Mouse (Mus musculus): Measurements from ENCODE around the gene 1700057G04Rik. TPM values are rescaled to one million over a fixed set of nuclear protein-coding genes. Genes with fewer than 3 reads are reported as not detected.
A peak's percentile ranks its signal among the peaks of the same experiment; 100 is the strongest.

The 1700057G04Rik gene
- polyA plus RNA-seq, 1 experiment, result not detected

GRCm38 (mm10) chr9:92270927-92271326, 38.2 kb upstream of the 1700057G04Rik start:
- peaks cover 2% of the 10 kb centered on the region; the same call in 1 of the 2 replicates for H3K4me1 ChIP-seq (ENCODE audit: control insufficient read depth, insufficient read depth, insufficient read length)
- no peaks in the 10 kb centered on the region for H3K36me3 ChIP-seq (ENCODE audit: control insufficient read depth, insufficient read depth, low read length)
- no peak overlapping the region for H3K4me3 ChIP-seq (ENCODE audit: extremely low read depth, insufficient read depth, insufficient read length)
- 79% methylated on average over 4 of the region's 4 CpGs for WGBS
- TF ChIP-seq CTCF (IDR thresholded peaks at IDR 0.05; ENCODE audit: extremely low read depth, insufficient read depth, insufficient read length, insufficient replicate concordance) (no peak), POLR2A (IDR thresholded peaks at IDR 0.05; ENCODE audit: low read depth, low read length) (no peak)
- H3K27ac ChIP-seq (ENCODE audit: insufficient read depth, low read length), result no peak overlapping the region
- DNase-seq (ENCODE audit: low read depth in 1 of 2, low spot score in 2 of 2), result no peak
- no peaks in the 10 kb centered on the region for H3K27me3 ChIP-seq (ENCODE audit: control insufficient read depth, insufficient read depth, low read length)

- H3K27ac ChIP-seq (ENCODE audit: insufficient read depth, low read length), result no peak overlapping the region
- H3K4me1 ChIP-seq (ENCODE audit: control insufficient read depth, insufficient read depth, insufficient read length), result no peaks in the 10 kb centered on the region; the same call in 1 of the 2 replicates
- WGBS, result 90% methylated on average over 4 of the region's 4 CpGs
- TF ChIP-seq POLR2A (IDR thresholded peaks at IDR 0.05; ENCODE audit: low read depth, low read length) (no peak), CTCF (IDR thresholded peaks at IDR 0.05; ENCODE audit: extremely low read depth, insufficient read depth, insufficient read length, insufficient replicate concordance) (no peak)
- no peak overlapping the region for H3K4me3 ChIP-seq (ENCODE audit: extremely low read depth, insufficient read depth, insufficient read length)
- no peak for DNase-seq (ENCODE audit: low read depth in 1 of 2, low spot score in 2 of 2)
- no peaks in the 10 kb centered on the region for H3K27me3 ChIP-seq (ENCODE audit: control insufficient read depth, insufficient read depth, low read length)
- H3K36me3 ChIP-seq (ENCODE audit: control insufficient read depth, insufficient read depth, low read length), result no peaks in the 10 kb centered on the region
Measured at GRCm38 (mm10) chr9:92272650-92273049, 36.5 kb upstream of the 1700057G04Rik start.

- no peaks in the 10 kb centered on the region for H3K27me3 ChIP-seq (ENCODE audit: control insufficient read depth, insufficient read depth, low read length)
- DNase-seq (ENCODE audit: low read depth in 1 of 2, low spot score in 2 of 2), result no peak
- WGBS, result 90% methylated on average over 2 of the region's 2 CpGs
- TF ChIP-seq CTCF (IDR thresholded peaks at IDR 0.05; ENCODE audit: extremely low read depth, insufficient read depth, insufficient read length, insufficient replicate concordance), result no peak
- no peak overlapping the region for H3K4me3 ChIP-seq (ENCODE audit: extremely low read depth, insufficient read depth, insufficient read length)
- no peaks in the 10 kb centered on the region for H3K36me3 ChIP-seq (ENCODE audit: control insufficient read depth, insufficient read depth, low read length)
- H3K4me1 ChIP-seq (ENCODE audit: control insufficient read depth, insufficient read depth, insufficient read length), result no peaks in the 10 kb centered on the region; the same call in 1 of the 2 replicates
- no peak overlapping the region for H3K27ac ChIP-seq (ENCODE audit: insufficient read depth, low read length)
Measured at GRCm38 (mm10) chr9:92273271-92273670, 35.9 kb upstream of the 1700057G04Rik start.

GRCm38 (mm10) chr9:92273956-92274762, 35.0 kb upstream of the 1700057G04Rik start:
- no peak for DNase-seq (ENCODE audit: low read depth in 1 of 2, low spot score in 2 of 2)
- WGBS, result 48% methylated on average over 6 of the region's 6 CpGs
- no peaks in the 10 kb centered on the region; the same call in 1 of the 2 replicates for H3K4me1 ChIP-seq (ENCODE audit: control insufficient read depth, insufficient read depth, insufficient read length)
- H3K4me3 ChIP-seq (ENCODE audit: extremely low read depth, insufficient read depth, insufficient read length), result no peak overlapping the region
- no peak for TF ChIP-seq CTCF (IDR thresholded peaks at IDR 0.05; ENCODE audit: extremely low read depth, insufficient read depth, insufficient read length, insufficient replicate concordance)
- TF ChIP-seq POLR2A (IDR thresholded peaks at IDR 0.05; ENCODE audit: low read depth, low read length), result no peak
- H3K27me3 ChIP-seq (ENCODE audit: control insufficient read depth, insufficient read depth, low read length), result no peaks in the 10 kb centered on the region
- no peaks in the 10 kb centered on the region for H3K36me3 ChIP-seq (ENCODE audit: control insufficient read depth, insufficient read depth, low read length)
- peak overlapping the region; percentile 47 for H3K27ac ChIP-seq (ENCODE audit: insufficient read depth, low read length)

- no peak for TF ChIP-seq POLR2A (IDR thresholded peaks at IDR 0.05; ENCODE audit: low read depth, low read length)
- TF ChIP-seq CTCF (IDR thresholded peaks at IDR 0.05; ENCODE audit: extremely low read depth, insufficient read depth, insufficient read length, insufficient replicate concordance), result no peak
- no peak for DNase-seq (ENCODE audit: low read depth in 1 of 2, low spot score in 2 of 2)
- H3K27me3 ChIP-seq (ENCODE audit: control insufficient read depth, insufficient read depth, low read length), result no peaks in the 10 kb centered on the region
- no peaks in the 10 kb centered on the region for H3K36me3 ChIP-seq (ENCODE audit: control insufficient read depth, insufficient read depth, low read length)
- 89% methylated on average over 9 of the region's 9 CpGs for WGBS
- H3K4me3 ChIP-seq (ENCODE audit: extremely low read depth, insufficient read depth, insufficient read length), result no peak within 1 kb of the TSS
- no peaks in the 10 kb centered on the region; the same call in 1 of the 2 replicates for H3K4me1 ChIP-seq (ENCODE audit: control insufficient read depth, insufficient read depth, insufficient read length)
- peak within 1 kb of the TSS; percentile 47; the same call in 1 of the 2 replicates for H3K27ac ChIP-seq (ENCODE audit: insufficient read depth, low read length)
Measured at GRCm38 (mm10) chr9:92275486-92276207, 33.5 kb upstream of the 1700057G04Rik start, which contains the start of gene Plscr2. Gene Plscr2 (plus strand): TSS chr9:92275602.

GRCm38 (mm10) chr9:92276360-92276759, 32.8 kb upstream of the 1700057G04Rik start:
- Histone ChIP-seq H3K4me3 (ENCODE audit: extremely low read depth, insufficient read depth, insufficient read length) (no peak overlapping the region), H3K27ac (ENCODE audit: insufficient read depth, low read length) (no peak overlapping the region), H3K36me3 (ENCODE audit: control insufficient read depth, insufficient read depth, low read length) (no peaks in the 10 kb centered on the region), H3K27me3 (ENCODE audit: control insufficient read depth, insufficient read depth, low read length) (no peaks in the 10 kb centered on the region), H3K4me1 (ENCODE audit: control insufficient read depth, insufficient read depth, insufficient read length) (no peaks in the 10 kb centered on the region; the same call in 1 of the 2 replicates)
- 80% methylated on average over 7 of the region's 7 CpGs for WGBS
- no peak for DNase-seq (ENCODE audit: low read depth in 1 of 2, low spot score in 2 of 2)
- TF ChIP-seq POLR2A (IDR thresholded peaks at IDR 0.05; ENCODE audit: low read depth, low read length) (no peak), CTCF (IDR thresholded peaks at IDR 0.05; ENCODE audit: extremely low read depth, insufficient read depth, insufficient read length, insufficient replicate concordance) (no peak)
